Mouse (Mus musculus): Measurements from ENCODE around the gene Igsf23.

DNA sequence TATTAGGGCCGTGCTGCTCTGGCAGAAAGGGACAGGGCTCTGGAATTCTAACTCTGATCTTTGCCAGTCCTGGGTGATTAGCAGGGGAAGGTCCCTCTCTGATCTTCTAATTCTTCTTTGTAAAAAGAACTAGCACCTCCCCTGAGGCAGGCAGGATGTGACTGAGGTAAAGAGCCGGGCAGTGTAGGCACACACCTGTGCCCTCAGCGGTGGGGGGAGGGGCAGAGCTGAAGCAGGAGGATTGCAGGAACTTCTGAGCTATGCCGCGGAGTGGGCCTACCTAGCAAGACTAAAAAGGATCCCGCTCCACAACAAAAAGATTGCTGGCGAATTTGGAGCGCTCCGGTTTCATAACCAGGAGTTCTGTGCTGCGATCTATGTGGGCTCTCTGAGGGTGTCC lies 560 bp downstream of the Igsf23 start:
- no peak for TF ChIP-seq CTCF (IDR thresholded peaks at IDR 0.05)
- no peak for TF ChIP-seq POLR2A (IDR thresholded peaks at IDR 0.05; ENCODE audit: insufficient read depth, low read depth, low read length)
